Mouse (Mus musculus) liver, adult 2 months (tissue): Measurements from ENCODE around the gene Fanca.

Source experiments
- CTCF ChIP-seq: fragments of 200-500 bp; IDR thresholded peaks from 2 replicates; pipeline ENCODE4 v1.5.1; 2011; ENCODE audit warnings: low read depth, low read length, control low read depth
- POLR2A ChIP-seq: fragments of 200-500 bp; IDR thresholded peaks from 2 replicates; pipeline ENCODE4 v1.6.1; 2011; ENCODE audit warnings: low read length, control low read depth; ENCODE audit not compliant: insufficient read depth; ENCODE audit errors: extremely low read depth

- no peak for TF ChIP-seq CTCF
- no peak for TF ChIP-seq POLR2A
Measured at GRCm38 (mm10) chr8:123343422-123343821, 25.0 kb upstream of the Fanca start.
